Mouse (Mus musculus) ES-E14 (cell line): ENCODE results near the gene Mbd4. TPM values are rescaled to one million over a fixed set of nuclear protein-coding genes. Genes with fewer than 3 reads are reported as not detected.

Experiments used
- DNase-seq: peaks from one replicate; pipeline ENCODE4 v3.0.0-alpha.2; 2013; ENCODE audit warnings: low read depth, low spot score
- H3K27ac ChIP-seq: 2 replicates; pipeline ENCODE4 v1.5.1; 2012; ENCODE audit warnings: low read depth, mild to moderate bottlenecking, low read length, moderate library complexity, mixed read lengths; ENCODE audit not compliant: poor library complexity, insufficient read depth, severe bottlenecking
- H3K36me3 ChIP-seq: 2 replicates; pipeline ENCODE4 v1.6.1; 2012; ENCODE audit warnings: mild to moderate bottlenecking, low read length, moderate library complexity, mixed read lengths; ENCODE audit not compliant: control insufficient read depth, poor library complexity, insufficient read depth, severe bottlenecking
- H3K4me1 ChIP-seq, 2 experiments: fragments of 150-350 bp in 1 of 2; sonication (generic) in 1 of 2; 2 replicates each; pipeline ENCODE4 v1.6.1; 2012; ENCODE audit warnings: low read length in 2 of 2, mild to moderate bottlenecking in 1 of 2, mixed read lengths in 1 of 2; ENCODE audit not compliant: control insufficient read depth in 2 of 2, insufficient read depth in 2 of 2, poor library complexity in 1 of 2
- H3K4me3 ChIP-seq, 2 experiments: fragments of 150-350 bp in 1 of 2; sonication (generic) in 1 of 2; 2 replicates each; pipeline ENCODE4 v1.5.1; 2012; ENCODE audit warnings: low read length in 2 of 2, low read depth in 1 of 2, mild to moderate bottlenecking in 1 of 2, mixed read lengths in 1 of 2; ENCODE audit not compliant: insufficient read depth in 1 of 2, poor library complexity in 1 of 2, severe bottlenecking in 1 of 2
- H3K9ac ChIP-seq: 2 replicates; pipeline ENCODE4 v1.6.1; 2012; ENCODE audit warnings: low read depth, mild to moderate bottlenecking, low read length, mixed read lengths; ENCODE audit not compliant: poor library complexity, insufficient read depth, severe bottlenecking
- H3K9me3 ChIP-seq: fragments of 150-350 bp; sonication (generic); 2 replicates; pipeline ENCODE4 v1.6.1; 2012; ENCODE audit warnings: low read depth, mild to moderate bottlenecking, low read length; ENCODE audit not compliant: control insufficient read depth, insufficient read depth
- CHD2 ChIP-seq: IDR thresholded peaks from 2 replicates; pipeline ENCODE4 v1.6.1; 2014; ENCODE audit warnings: mild to moderate bottlenecking, low read depth, low read length, inconsistent platforms
- HCFC1 ChIP-seq: IDR thresholded peaks from 2 replicates; pipeline ENCODE4 v1.6.1; 2012; ENCODE audit warnings: low read length, inconsistent platforms, borderline replicate concordance; ENCODE audit not compliant: insufficient read depth
- MAFK ChIP-seq: IDR thresholded peaks from 2 replicates; pipeline ENCODE4 v1.6.1; 2014; ENCODE audit warnings: mild to moderate bottlenecking, low read depth, low read length, inconsistent platforms; ENCODE audit not compliant: insufficient read depth
- ZC3H11A ChIP-seq: IDR thresholded peaks from 2 replicates; pipeline ENCODE4 v1.6.1; 2012; ENCODE audit warnings: low read depth, mild to moderate bottlenecking, inconsistent platforms, low read length, borderline replicate concordance
- ZNF384 ChIP-seq: IDR thresholded peaks from 2 replicates; pipeline ENCODE4 v1.6.1; 2012; ENCODE audit warnings: low read depth, low read length, inconsistent platforms
- in situ Hi-C, 2 experiments: fragments of 600-800 bp; cut with MboI; formaldehyde crosslinking; loops; one replicate each; pipeline ENCODE4 v1.15.1; 2025; ENCODE audit warnings: low sequenced_read_pairs in 2 of 2, inconsistent platforms in 1 of 2; ENCODE audit not compliant: unreplicated experiment in 2 of 2
- total RNA-seq: library from RNA; depleted of rRNA; stranded (reverse); fragments of 300-350 nt; gene quantifications from 2 replicates; pipeline ENCODE4 v1.2.3, GENCODE M21; 2012

Gene Mbd4
- total RNA-seq, 1 experiment = 15.1 TPM

GRCm38 (mm10) chr6:115897926-115898520, 44.9 kb upstream of the Mbd4 start:
- TF ChIP-seq CHD2 = no peak
- no peak for TF ChIP-seq ZNF384
- no peak for TF ChIP-seq ZC3H11A
- no peak for TF ChIP-seq MAFK
- TF ChIP-seq HCFC1 = no peak
- no peak overlapping the region for H3K9ac ChIP-seq
- 0 out of 2 replicates have a peak, but pooled peaks cover 4% of the 10 kb centered on the region for H3K36me3 ChIP-seq
- H3K27ac ChIP-seq = no peak overlapping the region
- no peaks in the 10 kb centered on the region for H3K9me3 ChIP-seq
- no peaks in the 10 kb centered on the region for H3K4me1 ChIP-seq
- H3K4me3 ChIP-seq = no peak overlapping the region
- no peak for DNase-seq
- in situ Hi-C loops = no loop called here

- no peak overlapping the region for H3K4me3 ChIP-seq
- no peak for DNase-seq
- in situ Hi-C loops = no loop called here
- H3K27ac ChIP-seq = no peak overlapping the region
- H3K9ac ChIP-seq = no peak overlapping the region
- H3K36me3 ChIP-seq = 0 out of 2 replicates have a peak, but pooled peaks cover 4% of the 10 kb centered on the region
- no peaks in the 10 kb centered on the region for H3K4me1 ChIP-seq
- TF ChIP-seq HCFC1 = no peak
- no peak for TF ChIP-seq CHD2
- H3K9me3 ChIP-seq = no peaks in the 10 kb centered on the region
These were observed 43.9 kb upstream of the Mbd4 start for GRCm38 (mm10) chr6:115897117-115897516.

GRCm38 (mm10) chr6:115896346-115896745, 43.2 kb upstream of the Mbd4 start:
- Histone ChIP-seq H3K27ac (no peak overlapping the region), H3K9ac (no peak overlapping the region), H3K9me3 (no peaks in the 10 kb centered on the region), H3K4me1 (no peaks in the 10 kb centered on the region), H3K36me3 (peaks cover 6% of the 10 kb centered on the region; the same call in 1 of the 2 replicates), H3K4me3 (no peak overlapping the region)
- no peak for DNase-seq
- in situ Hi-C loops = no loop called here
- no peak for TF ChIP-seq ZNF384

- Histone ChIP-seq H3K36me3 (peaks cover 13% of the 10 kb centered on the region; the same call in 1 of the 2 replicates), H3K9ac (no peak overlapping the region), H3K9me3 (no peaks in the 10 kb centered on the region), H3K4me1 (no peaks in the 10 kb centered on the region), H3K4me3 (no peak overlapping the region), H3K27ac (no peak overlapping the region)
- TF ChIP-seq CHD2 = no peak
- no peak for TF ChIP-seq MAFK
- TF ChIP-seq ZC3H11A = no peak
- TF ChIP-seq HCFC1 = no peak
- no peak for TF ChIP-seq ZNF384
- in situ Hi-C loops = loop anchor here in 1 of 2 experiments (5.0 kb wide), 1 partner anchor 115 kb away; no protein-coding TSS in a partner anchor
- no peak for DNase-seq
These were observed 39.2 kb upstream of the Mbd4 start for GRCm38 (mm10) chr6:115892363-115892762.

- no peak overlapping the region for H3K4me3 ChIP-seq
- H3K9ac ChIP-seq = no peak overlapping the region
- H3K4me1 ChIP-seq = peaks cover 0 to 3% of the 10 kb centered on the region in 2 experiments; a peak in 1 of 4 replicates
- in situ Hi-C loops = loop anchor here in 1 of 2 experiments (5.0 kb wide), 1 partner anchor 116 kb away; no protein-coding TSS in a partner anchor
- TF ChIP-seq ZNF384 = no peak
- H3K36me3 ChIP-seq = peaks cover 13% of the 10 kb centered on the region; the same call in 1 of the 2 replicates
- H3K9me3 ChIP-seq = no peaks in the 10 kb centered on the region
- DNase-seq = no peak
- H3K27ac ChIP-seq = no peak overlapping the region
These were observed 38.4 kb upstream of the Mbd4 start for GRCm38 (mm10) chr6:115891497-115892061.
